Mouse (Mus musculus) heart, embryonic 16.5 days (tissue): ENCODE measurements at regions not wholly inside any gene's neighbourhood (a gene's known extent, or its start where the extent isn't known, plus 50 kb on each side); places are given as distances from the start of the nearest gene placed in this dataset.

Experiments used
- ATAC-seq: fragments of 200-750 bp; cut with Nextera tagmentation; replicated peaks from 2 replicates; pipeline ENCODE4 v1.8.0; 2017; ENCODE audit warnings: moderate number of reproducible peaks; ENCODE audit not compliant: insufficient read depth, low FRiP score; ENCODE audit errors: extremely low read depth
- H3K27ac ChIP-seq: fragments of 300-500 bp; sonication (generic); 2 replicates; pipeline ENCODE4 v1.5.1; 2014; ENCODE audit warnings: mild to moderate bottlenecking, low read length, control low read depth, moderate library complexity
- H3K27me3 ChIP-seq: fragments of 300-500 bp; sonication (generic); 2 replicates; pipeline ENCODE4 v1.6.1; 2014; ENCODE audit warnings: low read length, mixed read lengths; ENCODE audit not compliant: control insufficient read depth, insufficient read depth
- H3K36me3 ChIP-seq: fragments of 300-500 bp; sonication (generic); 2 replicates; pipeline ENCODE4 v1.6.1; 2014; ENCODE audit not compliant: control insufficient read depth, insufficient read depth
- H3K4me1 ChIP-seq: fragments of 300-500 bp; sonication (generic); 2 replicates; pipeline ENCODE4 v1.6.1; 2014; ENCODE audit warnings: low read length, mixed read lengths; ENCODE audit not compliant: control insufficient read depth, insufficient read depth
- H3K4me2 ChIP-seq: fragments of 300-500 bp; sonication (generic); 2 replicates; pipeline ENCODE4 v1.6.1; 2014; ENCODE audit warnings: low read depth, mild to moderate bottlenecking, control low read depth, low read length
- H3K4me3 ChIP-seq: fragments of 300-500 bp; sonication (generic); 2 replicates; pipeline ENCODE4 v1.5.1; 2014; ENCODE audit warnings: mild to moderate bottlenecking, control low read depth, low read length
- H3K9ac ChIP-seq: fragments of 300-500 bp; sonication (generic); 2 replicates; pipeline ENCODE4 v1.6.1; 2014; ENCODE audit warnings: low read length, control low read depth
- H3K9me3 ChIP-seq: fragments of 300-500 bp; sonication (generic); replicated peaks from 2 replicates; pipeline ENCODE4 v1.6.1; 2016; ENCODE audit warnings: low read length; ENCODE audit not compliant: control insufficient read depth
- WGBS: fragments of 180-500 bp; shearing (Covaris S2); extraction: QIAGEN DNeasy Blood & Tissue Kit; methylation state at CpG from one replicate; pipeline ENCODE4 v1.1.7; 2014; 5-methylcytosine and 5-hydroxymethylcytosine counted together

DNA sequence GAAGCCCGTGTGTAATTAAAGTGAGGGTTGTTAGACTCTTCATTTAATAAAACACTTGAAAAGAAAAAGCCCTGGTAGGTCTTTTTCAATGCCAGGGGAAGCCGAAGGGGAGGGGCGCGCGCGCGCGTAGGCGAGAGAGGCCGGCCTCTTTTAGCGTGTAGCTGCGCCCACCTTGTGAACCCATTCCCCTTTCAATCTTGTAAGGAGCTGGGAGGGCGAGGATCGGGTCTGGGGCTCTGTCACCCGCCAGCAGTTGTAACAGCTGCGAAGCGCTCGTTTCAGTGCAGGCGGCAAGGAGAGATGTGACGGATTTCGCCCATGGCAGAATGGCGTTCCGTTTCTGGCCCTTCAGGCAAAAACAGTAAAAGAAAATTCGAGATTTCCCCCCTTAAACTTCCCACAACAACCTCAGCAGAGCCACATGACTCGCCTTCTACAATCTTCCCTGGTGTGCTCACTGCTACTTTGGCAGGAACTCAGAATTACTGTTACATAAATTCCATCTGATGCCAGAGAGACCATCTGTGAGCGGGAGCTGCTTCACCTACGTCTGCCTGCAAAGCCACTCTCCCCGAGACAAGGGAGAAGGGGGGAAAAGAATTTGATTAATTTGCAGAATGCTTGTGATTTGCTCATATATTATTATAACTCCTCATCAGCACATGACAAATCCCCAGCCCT lies 436.4 kb downstream of the Zfp536 start:
- H3K4me3 ChIP-seq = peak overlapping the region; percentile 55
- peaks cover 31% of the 10 kb centered on the region for H3K27me3 ChIP-seq
- peak overlapping the region; percentile 53 for H3K9ac ChIP-seq
- peak; percentile 45; the same call in 1 of the 2 replicates for ATAC-seq
- 4% methylated on average over 28 of the region's 28 CpGs for WGBS
- no peaks in the 10 kb centered on the region for H3K36me3 ChIP-seq
- no peak overlapping the region for H3K27ac ChIP-seq
- no peaks in the 10 kb centered on the region for H3K9me3 ChIP-seq
- H3K4me2 ChIP-seq = peak overlapping the region; percentile 89
- H3K4me1 ChIP-seq = no peaks in the 10 kb centered on the region

DNA sequence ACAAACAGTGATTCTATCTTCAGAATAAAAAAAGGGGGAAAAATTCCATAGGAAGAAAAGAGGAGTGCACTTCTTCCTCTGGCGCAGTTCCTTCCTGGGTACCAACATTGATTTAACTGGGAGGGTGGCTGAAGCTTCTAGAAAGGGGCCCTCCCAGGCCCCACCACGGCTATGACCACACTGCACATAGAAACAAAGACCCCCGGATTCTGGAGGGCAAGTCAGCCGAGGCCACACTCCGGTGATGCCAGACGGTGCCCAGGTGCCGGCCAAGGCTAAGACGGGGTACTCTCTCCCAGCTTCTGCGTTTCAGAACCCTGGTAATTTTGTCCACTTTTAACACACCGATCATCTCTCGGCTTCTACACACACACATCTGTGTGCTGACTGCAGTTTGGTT lies 435.8 kb downstream of the Zfp536 start:
- no peak overlapping the region for H3K9ac ChIP-seq
- no peaks in the 10 kb centered on the region for H3K4me1 ChIP-seq
- ATAC-seq = no peak
- peak overlapping the region; percentile 89; the same call in 1 of the 2 replicates for H3K4me2 ChIP-seq
- H3K27ac ChIP-seq = no peak overlapping the region
- H3K36me3 ChIP-seq = no peaks in the 10 kb centered on the region
- no peak overlapping the region; the same call in 1 of the 2 replicates for H3K4me3 ChIP-seq
- peaks cover 31% of the 10 kb centered on the region for H3K27me3 ChIP-seq
- H3K9me3 ChIP-seq = no peaks in the 10 kb centered on the region
- WGBS = 60% methylated on average over 11 of the region's 11 CpGs

DNA sequence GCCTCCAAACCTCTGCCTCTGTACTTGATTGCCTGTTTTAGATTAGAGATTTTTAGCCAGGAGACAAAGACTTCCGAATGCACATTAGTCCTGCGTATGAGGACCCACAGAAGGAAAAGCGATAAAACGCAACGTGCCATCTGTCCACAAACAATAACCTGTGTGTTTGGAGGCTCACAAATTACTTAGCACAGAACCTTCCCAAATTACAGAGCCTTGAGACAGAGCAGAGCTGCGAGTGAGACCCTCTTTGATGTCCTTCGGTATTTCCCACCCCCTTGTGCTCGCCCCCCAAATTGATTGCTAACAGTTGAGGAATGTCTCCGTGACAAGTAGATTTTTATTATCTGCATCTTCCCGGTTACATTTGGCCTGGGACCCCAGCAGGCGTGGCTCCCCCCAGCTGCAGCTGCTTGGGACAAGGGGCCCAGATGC lies 435.4 kb downstream of the Zfp536 start:
- H3K4me3 ChIP-seq = no peak overlapping the region
- H3K27me3 ChIP-seq = peaks cover 31% of the 10 kb centered on the region
- no peak overlapping the region for H3K9ac ChIP-seq
- H3K4me1 ChIP-seq = no peaks in the 10 kb centered on the region
- no peak overlapping the region for H3K27ac ChIP-seq
- WGBS = 40% methylated on average over 11 of the region's 11 CpGs
- no peaks in the 10 kb centered on the region for H3K9me3 ChIP-seq
- no peak overlapping the region for H3K4me2 ChIP-seq
- ATAC-seq = no peak
- H3K36me3 ChIP-seq = no peaks in the 10 kb centered on the region

DNA sequence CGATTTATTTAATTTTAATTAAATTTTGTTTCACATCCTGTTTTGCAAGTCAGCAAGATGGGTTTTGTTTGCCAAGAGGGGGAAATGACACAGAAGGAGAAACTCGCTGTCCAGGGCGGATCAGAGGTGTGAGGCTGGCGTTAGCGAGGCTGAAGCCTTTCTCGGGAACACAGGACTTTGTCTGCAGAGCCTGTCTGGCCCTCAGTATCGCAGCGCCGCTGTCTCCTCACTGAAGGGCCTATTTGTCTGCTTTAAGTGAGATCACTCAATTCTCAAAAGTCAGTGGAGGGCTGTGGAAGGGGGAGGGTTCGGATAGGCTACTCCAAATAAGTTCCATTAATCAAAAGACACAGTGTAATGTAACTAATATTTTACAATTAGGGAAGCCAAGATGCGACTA lies 430.8 kb downstream of the Zfp536 start:
- no peaks in the 10 kb centered on the region for H3K9me3 ChIP-seq
- H3K4me2 ChIP-seq = peak overlapping the region; percentile 63
- H3K27ac ChIP-seq = no peak overlapping the region
- no peaks in the 10 kb centered on the region for H3K4me1 ChIP-seq
- H3K36me3 ChIP-seq = no peaks in the 10 kb centered on the region
- no peak for ATAC-seq
- no peak overlapping the region for H3K9ac ChIP-seq
- 18% methylated on average over 11 of the region's 11 CpGs for WGBS
- peaks cover 35% of the 10 kb centered on the region for H3K27me3 ChIP-seq
- H3K4me3 ChIP-seq = peak overlapping the region; percentile 31

DNA sequence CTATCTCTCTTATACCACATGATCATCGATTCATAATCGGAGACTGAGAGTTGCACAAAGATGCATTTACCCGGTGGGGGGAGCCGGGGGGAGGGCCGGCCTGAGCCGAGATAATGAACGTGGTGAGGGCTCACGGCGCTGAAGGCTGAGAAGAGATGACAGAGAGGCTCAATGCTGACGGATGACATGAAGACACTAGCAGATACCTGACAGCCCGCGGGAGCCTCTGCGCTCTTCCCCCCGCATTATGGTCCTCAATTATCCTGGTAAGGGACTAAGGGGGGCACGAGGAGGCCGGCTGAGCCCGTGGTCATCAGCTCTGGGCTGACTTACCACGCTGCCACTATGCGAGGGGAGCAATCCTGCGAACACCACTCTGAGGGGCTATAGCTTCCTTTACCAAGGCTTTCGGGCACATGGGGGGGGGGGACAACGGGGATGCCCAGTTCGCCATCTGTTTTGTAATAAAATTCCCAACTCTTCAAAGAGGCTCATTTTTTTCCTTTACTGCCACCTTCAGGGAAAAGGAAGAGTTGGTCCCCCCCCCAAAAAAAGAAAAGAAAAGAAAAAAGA lies 430.3 kb downstream of the Zfp536 start:
- 11% methylated on average over 23 of the region's 23 CpGs for WGBS
- Histone ChIP-seq H3K4me2 (peak overlapping the region; percentile 63), H3K36me3 (no peaks in the 10 kb centered on the region), H3K4me3 (peak overlapping the region; percentile 31), H3K4me1 (no peaks in the 10 kb centered on the region), H3K27me3 (peaks cover 31% of the 10 kb centered on the region), H3K9ac (no peak overlapping the region), H3K27ac (no peak overlapping the region), H3K9me3 (no peaks in the 10 kb centered on the region)
- no peak for ATAC-seq

DNA sequence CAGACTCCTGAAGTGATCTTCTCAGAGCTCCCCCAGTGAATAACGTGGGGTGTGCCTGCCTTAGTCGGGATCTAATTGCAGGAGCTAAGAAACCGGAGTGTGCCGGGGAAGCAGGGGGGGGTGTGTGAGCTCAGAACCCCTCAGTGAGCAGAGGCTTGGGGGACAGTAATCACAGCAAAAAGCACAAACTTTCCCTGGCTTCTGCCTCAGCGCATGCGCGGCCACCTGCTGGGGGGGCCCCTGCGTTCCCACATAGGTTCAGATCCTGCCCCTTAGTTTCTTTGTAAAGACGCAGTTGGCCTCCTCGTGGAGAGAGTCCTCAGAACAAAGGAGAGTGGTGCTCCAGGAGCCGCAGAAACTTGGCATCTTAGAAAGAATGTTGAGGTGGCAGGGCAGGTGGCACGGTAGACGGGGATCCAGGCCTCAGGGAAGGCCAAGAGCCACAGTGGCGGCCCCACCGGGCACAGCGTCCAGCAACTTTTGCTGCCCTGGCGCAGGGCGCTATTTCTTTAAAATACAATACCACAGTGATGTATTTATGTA lies 429.7 kb downstream of the Zfp536 start:
- Histone ChIP-seq H3K9me3 (no peaks in the 10 kb centered on the region), H3K27ac (no peak overlapping the region), H3K27me3 (peaks cover 27% of the 10 kb centered on the region), H3K9ac (no peak overlapping the region), H3K4me1 (no peaks in the 10 kb centered on the region), H3K36me3 (no peaks in the 10 kb centered on the region), H3K4me3 (no peak overlapping the region), H3K4me2 (peak overlapping the region; percentile 63)
- no peak for ATAC-seq
- 43% methylated on average over 18 of the region's 18 CpGs for WGBS

DNA sequence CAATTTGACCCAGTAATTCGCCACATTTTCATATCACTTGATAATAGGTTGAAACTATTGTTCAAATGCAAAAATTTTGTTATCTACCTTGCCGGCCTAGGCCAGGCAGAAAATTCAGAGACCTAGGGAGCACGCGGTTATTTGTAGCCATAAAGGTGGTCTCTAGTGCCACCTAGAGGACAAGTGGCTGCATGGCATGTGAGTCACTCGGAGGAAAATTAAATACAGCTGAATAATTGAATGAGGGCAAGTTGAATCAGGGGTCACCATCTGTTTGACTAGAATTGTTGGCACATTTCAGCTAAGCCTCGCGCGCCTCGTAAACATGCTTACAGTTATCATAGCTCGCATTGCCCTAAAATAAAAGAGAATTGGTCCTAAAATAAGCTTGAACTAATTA lies 427.4 kb downstream of the Zfp536 start:
- WGBS = 4% methylated on average over 10 of the region's 10 CpGs
- H3K9ac ChIP-seq = no peak overlapping the region
- no peaks in the 10 kb centered on the region for H3K36me3 ChIP-seq
- H3K27me3 ChIP-seq = peaks cover 16% of the 10 kb centered on the region
- no peak overlapping the region for H3K4me2 ChIP-seq
- no peak overlapping the region for H3K4me3 ChIP-seq
- H3K4me1 ChIP-seq = no peaks in the 10 kb centered on the region
- no peaks in the 10 kb centered on the region for H3K9me3 ChIP-seq
- no peak for ATAC-seq
- no peak overlapping the region for H3K27ac ChIP-seq

DNA sequence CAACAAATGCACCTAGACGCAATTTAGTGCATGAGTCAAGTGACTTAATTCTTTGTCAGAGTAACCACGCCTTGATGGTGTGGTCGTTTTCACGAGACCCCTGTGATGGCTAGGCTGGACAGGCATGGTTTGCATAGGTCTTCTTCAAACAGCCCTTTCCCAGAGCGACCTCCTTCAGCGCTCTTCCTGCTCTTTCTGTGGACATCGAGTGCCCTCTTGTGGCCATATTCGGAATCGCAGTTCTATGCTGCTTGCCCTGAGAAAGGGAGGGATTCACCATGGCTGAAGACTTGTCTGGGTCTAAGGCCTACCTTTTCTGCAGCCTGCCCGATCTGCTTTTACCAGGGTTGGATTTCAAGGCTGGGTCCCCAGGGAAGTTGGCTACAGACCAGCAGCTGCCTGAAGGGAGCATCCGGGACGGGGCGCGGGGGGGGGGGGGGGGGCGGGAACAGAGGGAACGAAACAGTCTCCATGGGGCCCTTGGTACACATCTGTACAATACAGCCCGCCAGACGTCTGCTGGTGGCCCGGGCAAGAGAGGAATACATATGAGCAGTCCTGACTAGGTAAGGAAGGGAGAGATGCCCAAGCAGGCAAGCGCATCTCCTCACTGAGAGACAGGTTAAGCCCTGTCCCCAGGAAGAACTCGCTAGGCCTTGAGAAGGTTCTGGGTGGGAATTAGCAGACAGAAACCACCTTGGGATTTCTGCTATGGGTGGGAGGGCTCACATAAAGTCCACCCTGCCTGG lies 415.6 kb downstream of the Zfp536 start:
- Histone ChIP-seq H3K9me3 (no peaks in the 10 kb centered on the region), H3K9ac (no peak overlapping the region), H3K4me1 (peaks cover 8% of the 10 kb centered on the region), H3K27me3 (no peaks in the 10 kb centered on the region; the same call in 1 of the 2 replicates), H3K4me2 (peak overlapping the region; percentile 43), H3K27ac (no peak overlapping the region), H3K36me3 (no peaks in the 10 kb centered on the region), H3K4me3 (0 out of 2 replicates have a peak overlapping the region, but pooled peaks have one; percentile 8)
- no peak for ATAC-seq
- WGBS = 26% methylated on average over 16 of the region's 21 CpGs

DNA sequence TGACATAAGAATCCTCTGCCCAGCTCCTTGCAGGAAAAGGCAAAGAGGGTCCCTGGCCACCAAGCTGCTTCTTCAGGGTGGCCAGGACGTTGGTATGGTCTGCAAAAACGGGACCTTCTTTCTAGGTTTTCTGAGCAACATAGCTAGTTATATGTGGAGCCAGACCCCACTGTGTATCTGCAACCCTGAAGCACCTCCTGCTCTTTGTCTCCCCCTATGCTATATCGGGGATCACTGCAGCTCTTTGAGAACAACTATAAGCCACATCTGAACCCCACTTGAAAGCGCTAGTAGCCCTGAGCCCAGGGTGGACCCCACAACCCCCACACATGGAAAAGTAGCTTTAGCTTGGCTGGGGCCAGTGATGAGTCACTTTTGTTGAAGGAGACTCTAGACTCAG lies 414.9 kb downstream of the Zfp536 start:
- H3K27me3 ChIP-seq = no peaks in the 10 kb centered on the region; the same call in 1 of the 2 replicates
- no peak for ATAC-seq
- 65% methylated on average over 4 of the region's 4 CpGs for WGBS

More for the DNA sequence above, 414.9 kb downstream of the Zfp536 start:
- no peaks in the 10 kb centered on the region for H3K36me3 ChIP-seq
- H3K4me3 ChIP-seq = no peak overlapping the region
- H3K9me3 ChIP-seq = no peaks in the 10 kb centered on the region
- no peak overlapping the region for H3K9ac ChIP-seq
- H3K4me1 ChIP-seq = peaks cover 11% of the 10 kb centered on the region
- H3K27ac ChIP-seq = no peak overlapping the region
- no peak overlapping the region for H3K4me2 ChIP-seq
